12 mouse cellular contexts compared by ENCODE assay signal in genomic region chr13:54218341-54218740, GRCm38 (mm10). TPM values are rescaled to one million over a fixed set of nuclear protein-coding genes. Genes with fewer than 3 reads are reported as not detected.
DNase-seq lines count a peak whose midpoint lies in the region; ATAC-seq and TF ChIP-seq lines count a peak whose summit lies in the region.
"Had no signal": no experiment of that assay in that cellular context is flagged by ENCODE, and none has a peak within 500 bp of the region (broad histone marks: within the 10 kb centered on the region; RNA-seq: fewer than 3 reads in every experiment).

No protein-coding gene starts in this region.

- no peak overlapping the region for H3K4me3 ChIP-seq in heart, embryonic 10.5 days
- no peak overlapping the region for H3K4me3 ChIP-seq in hindbrain, postnatal 0 days (ENCODE audit: low read length)
- H3K4me3 ChIP-seq in intestine, postnatal 0 days (ENCODE audit: low read depth, low read length), result no peak overlapping the region
- H3K4me3 ChIP-seq: hindbrain, embryonic 12.5 days; midbrain, embryonic 15.5 days had no signal

- 0 out of 2 replicates have a peak, but pooled peaks cover 5% of the 10 kb centered on the region for H3K4me1 ChIP-seq in heart, embryonic 10.5 days
- no peaks in the 10 kb centered on the region for H3K4me1 ChIP-seq in hindbrain, postnatal 0 days (ENCODE audit: insufficient read depth, low read length)
- H3K4me1 ChIP-seq in intestine, postnatal 0 days (replicated peaks; ENCODE audit: control insufficient read depth, insufficient read depth, low read length), result no peaks in the 10 kb centered on the region

- H3K27ac ChIP-seq in heart, embryonic 10.5 days, result no peak overlapping the region
- H3K27ac ChIP-seq in hindbrain, postnatal 0 days, result no peak overlapping the region
- H3K27ac ChIP-seq in intestine, postnatal 0 days (ENCODE audit: low read depth, low read length), result no peak overlapping the region
- H3K27ac ChIP-seq: hindbrain, embryonic 12.5 days; midbrain, embryonic 15.5 days had no signal

- intact Hi-C loops in left cerebral cortex, postnatal 14 days (cut with DNase I), result no loop called here

- peaks cover 24% of the 10 kb centered on the region for H3K27me3 ChIP-seq in heart, embryonic 10.5 days (ENCODE audit: insufficient read depth, poor library complexity, severe bottlenecking)
- no peaks in the 10 kb centered on the region for H3K27me3 ChIP-seq in splenic B cell, adult 2 months (ENCODE audit: control insufficient read depth, insufficient read depth, low read length, poor library complexity, severe bottlenecking)
- no peaks in the 10 kb centered on the region for H3K27me3 ChIP-seq in hindbrain, postnatal 0 days (ENCODE audit: insufficient read depth, low read length)
- H3K27me3 ChIP-seq in intestine, postnatal 0 days (replicated peaks; ENCODE audit: control insufficient read depth, insufficient read depth, low read length), result no peaks in the 10 kb centered on the region
- H3K27me3 ChIP-seq: hindbrain, embryonic 12.5 days; midbrain, embryonic 15.5 days had no signal

- H3K36me3 ChIP-seq in heart, embryonic 10.5 days, result no peaks in the 10 kb centered on the region
- H3K36me3 ChIP-seq in splenic B cell, adult 2 months (ENCODE audit: control insufficient read depth, insufficient read depth, low read length, poor library complexity, severe bottlenecking), result no peaks in the 10 kb centered on the region; the same call in none of the 2 replicates
- H3K36me3 ChIP-seq in hindbrain, postnatal 0 days (ENCODE audit: insufficient read depth, low read length), result no peaks in the 10 kb centered on the region
- H3K36me3 ChIP-seq in intestine, postnatal 0 days (ENCODE audit: control insufficient read depth, insufficient read depth), result no peaks in the 10 kb centered on the region
- H3K36me3 ChIP-seq: hindbrain, embryonic 12.5 days; midbrain, embryonic 15.5 days had no signal

- H3K9ac ChIP-seq in hindbrain, postnatal 0 days (replicated peaks; ENCODE audit: low read length), result no peak overlapping the region
- no peak overlapping the region for H3K9ac ChIP-seq in intestine, postnatal 0 days (ENCODE audit: low read depth, low read length)
- H3K9ac ChIP-seq: hindbrain, embryonic 12.5 days; midbrain, embryonic 15.5 days had no signal

- 48% methylated on average over 1 of the region's 1 CpGs for WGBS in heart, embryonic 10.5 days
- WGBS in hindbrain, postnatal 0 days, result 56% methylated on average over 1 of the region's 1 CpGs
- 41% methylated on average over 1 of the region's 1 CpGs for WGBS in intestine, postnatal 0 days

- no peak for ATAC-seq in hindbrain, postnatal 0 days
- no peak for ATAC-seq in intestine, postnatal 0 days
- ATAC-seq: midbrain, embryonic 15.5 days had no signal

- no peak overlapping the region for H3K4me2 ChIP-seq in hindbrain, postnatal 0 days (ENCODE audit: low read depth, low read length)
- no peak overlapping the region for H3K4me2 ChIP-seq in intestine, postnatal 0 days (replicated peaks; ENCODE audit: low read depth)
- H3K4me2 ChIP-seq: hindbrain, embryonic 12.5 days; midbrain, embryonic 15.5 days had no signal

- DNase-seq in heart, adult 9 months (ENCODE audit: low spot score in 2 of 2), result peak; percentile 12 to 72
- DNase-seq in heart, embryonic 10.5 days (ENCODE audit: low spot score), result no peak
- peak; percentile 84 for DNase-seq in right cerebral cortex, adult 18-20 months
- DNase-seq in right cerebral cortex, postnatal 4 days, result no peak
- DNase-seq in left cerebral cortex, postnatal 14 days (ENCODE audit: low spot score in 2 of 2), result peak; percentile 55 to 77
- peak; percentile 82 for DNase-seq in splenic B cell, adult 2 months (ENCODE audit: low read depth, low spot score)
- no peak for DNase-seq in hindbrain, postnatal 0 days (ENCODE audit: low spot score)
- DNase-seq: embryo, embryonic 11 days; kidney, postnatal 10 days had no signal

- no peaks in the 10 kb centered on the region for H3K9me3 ChIP-seq in heart, embryonic 10.5 days
- H3K9me3 ChIP-seq in hindbrain, postnatal 0 days (ENCODE audit: low read length), result no peaks in the 10 kb centered on the region
- no peaks in the 10 kb centered on the region for H3K9me3 ChIP-seq in intestine, postnatal 0 days (ENCODE audit: control insufficient read depth)
- H3K9me3 ChIP-seq: hindbrain, embryonic 12.5 days; midbrain, embryonic 15.5 days had no signal

- no peak for TF ChIP-seq CTCF in hindbrain, postnatal 0 days (IDR thresholded peaks at IDR 0.05; ENCODE audit: low read depth)
- TF ChIP-seq CTCF in intestine, postnatal 0 days (IDR thresholded peaks at IDR 0.05; ENCODE audit: low read depth), result no peak

RNA-seq across cellular contexts. Expression of gene Hrh2, which starts 26.4 kb away (rescaled TPM):
- 0.07 and 0.09 TPM in 2 replicates for polyA plus RNA-seq in heart, embryonic 10.5 days (2016; fragmentation: Nextera tagmentation; extraction: Ambion mirVana)
- 10 to 100 TPM; 12.8 to 13.4 TPM for total RNA-seq in left cerebral cortex, postnatal 14 days (2021)
- 1.8 and 2.9 TPM in 2 replicates for total RNA-seq in hindbrain, postnatal 0 days (2014; rRNA removed)
- polyA plus RNA-seq in hindbrain, postnatal 0 days (2015; fragmentation: Nextera tagmentation; extraction: Ambion mirVana), result 0.78 and 0.98 TPM in 2 replicates
- 0.04 and 0.05 TPM in 2 replicates for polyA plus RNA-seq in intestine, postnatal 0 days (2015; fragmentation: Nextera tagmentation; extraction: Ambion mirVana)

Comparison
In these comparisons a context has a peak if more than half of its experiments do, and no peak if none do; other contexts are left out.
1. DNase-seq: peak in heart, adult 9 months (2 of 2), right cerebral cortex, adult 18-20 months (single experiment), left cerebral cortex, postnatal 14 days (2 of 2) and splenic B cell, adult 2 months (single experiment); none in heart, embryonic 10.5 days (single experiment), right cerebral cortex, postnatal 4 days (single experiment) and hindbrain, postnatal 0 days (single experiment).